Mouse (Mus musculus): ENCODE results near the gene Armcx3. TPM values are rescaled to one million over a fixed set of nuclear protein-coding genes. Genes with fewer than 3 reads are reported as not detected.
"Not testable (repeated sequence)": the region's sequence is repeated elsewhere in the genome, so short reads cannot be mapped to it uniquely, and the experiment has no call there.

The Armcx3 gene
- polyA plus RNA-seq, 1 experiment: 5.7 TPM

GRCm38 (mm10) chrX:134739160-134739559 is 17.2 kb upstream of the Armcx3 start:
- DNase-seq: no peak
- Histone ChIP-seq H3K4me1 (ENCODE audit: control insufficient read depth, insufficient read depth, low read length) (no peaks in the 10 kb centered on the region), H3K27ac (ENCODE audit: insufficient read depth, low read depth, low read length) (no peak overlapping the region), H3K4me3 (ENCODE audit: insufficient read depth, low read depth, low read length) (no peak overlapping the region), H3K27me3 (replicated peaks; ENCODE audit: control insufficient read depth, insufficient read depth, low read length) (no peaks in the 10 kb centered on the region), H3K36me3 (ENCODE audit: control insufficient read depth, insufficient read depth, low read length) (no peaks in the 10 kb centered on the region)
- TF ChIP-seq CTCF (conservative IDR thresholded peaks at IDR 0.05; ENCODE audit: insufficient read depth, insufficient read length, low read depth, low read length) (no peak), POLR2A (IDR thresholded peaks at IDR 0.05; ENCODE audit: low read depth, low read length) (no peak)
- 63% methylated on average over 4 of the region's 4 CpGs for WGBS

DNA sequence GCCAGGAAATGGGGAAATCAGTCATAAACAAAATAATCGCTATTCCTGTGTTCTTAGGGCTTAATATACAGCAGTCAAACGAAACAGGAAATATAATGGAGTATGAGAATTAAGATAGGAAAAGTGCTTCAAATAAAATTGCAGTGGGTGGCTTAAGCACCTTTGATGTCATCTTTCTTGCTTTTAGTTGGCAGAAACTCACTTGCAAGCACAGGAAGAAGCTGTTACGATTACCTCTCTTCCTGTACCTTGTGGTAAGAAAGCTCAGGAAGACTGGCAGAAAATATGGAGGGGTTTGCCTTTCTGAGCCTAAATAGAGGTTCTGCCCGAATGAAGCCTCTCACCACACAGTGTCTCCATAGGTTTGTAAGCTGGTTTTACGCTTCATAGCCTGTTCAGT is 14.5 kb upstream of the Armcx3 start:
- no peaks in the 10 kb centered on the region for H3K4me1 ChIP-seq (ENCODE audit: control insufficient read depth, insufficient read depth, low read length)
- DNase-seq: no peak
- H3K27ac ChIP-seq (ENCODE audit: insufficient read depth, low read depth, low read length): no peak overlapping the region
- TF ChIP-seq CTCF (conservative IDR thresholded peaks at IDR 0.05; ENCODE audit: insufficient read depth, insufficient read length, low read depth, low read length) (no peak), POLR2A (IDR thresholded peaks at IDR 0.05; ENCODE audit: low read depth, low read length) (no peak)
- WGBS: 50% methylated on average over 5 of the region's 5 CpGs
- H3K27me3 ChIP-seq (replicated peaks; ENCODE audit: control insufficient read depth, insufficient read depth, low read length): no peaks in the 10 kb centered on the region
- no peaks in the 10 kb centered on the region for H3K36me3 ChIP-seq (ENCODE audit: control insufficient read depth, insufficient read depth, low read length)
- H3K4me3 ChIP-seq (ENCODE audit: insufficient read depth, low read depth, low read length): no peak overlapping the region

GRCm38 (mm10) chrX:134746459-134746858 is 9.9 kb upstream of the Armcx3 start:
- WGBS: 14% methylated on average over 5 of the region's 5 CpGs
- peak; percentile 31 for DNase-seq
- Histone ChIP-seq H3K36me3 (ENCODE audit: control insufficient read depth, insufficient read depth, low read length) (no peaks in the 10 kb centered on the region), H3K4me1 (ENCODE audit: control insufficient read depth, insufficient read depth, low read length) (no peaks in the 10 kb centered on the region), H3K27ac (ENCODE audit: insufficient read depth, low read depth, low read length) (no peak overlapping the region), H3K4me3 (ENCODE audit: insufficient read depth, low read depth, low read length) (no peak overlapping the region), H3K27me3 (replicated peaks; ENCODE audit: control insufficient read depth, insufficient read depth, low read length) (no peaks in the 10 kb centered on the region)
- TF ChIP-seq CTCF (conservative IDR thresholded peaks at IDR 0.05; ENCODE audit: insufficient read depth, insufficient read length, low read depth, low read length): peak; percentile 73
- no peak for TF ChIP-seq POLR2A (IDR thresholded peaks at IDR 0.05; ENCODE audit: low read depth, low read length)

DNA sequence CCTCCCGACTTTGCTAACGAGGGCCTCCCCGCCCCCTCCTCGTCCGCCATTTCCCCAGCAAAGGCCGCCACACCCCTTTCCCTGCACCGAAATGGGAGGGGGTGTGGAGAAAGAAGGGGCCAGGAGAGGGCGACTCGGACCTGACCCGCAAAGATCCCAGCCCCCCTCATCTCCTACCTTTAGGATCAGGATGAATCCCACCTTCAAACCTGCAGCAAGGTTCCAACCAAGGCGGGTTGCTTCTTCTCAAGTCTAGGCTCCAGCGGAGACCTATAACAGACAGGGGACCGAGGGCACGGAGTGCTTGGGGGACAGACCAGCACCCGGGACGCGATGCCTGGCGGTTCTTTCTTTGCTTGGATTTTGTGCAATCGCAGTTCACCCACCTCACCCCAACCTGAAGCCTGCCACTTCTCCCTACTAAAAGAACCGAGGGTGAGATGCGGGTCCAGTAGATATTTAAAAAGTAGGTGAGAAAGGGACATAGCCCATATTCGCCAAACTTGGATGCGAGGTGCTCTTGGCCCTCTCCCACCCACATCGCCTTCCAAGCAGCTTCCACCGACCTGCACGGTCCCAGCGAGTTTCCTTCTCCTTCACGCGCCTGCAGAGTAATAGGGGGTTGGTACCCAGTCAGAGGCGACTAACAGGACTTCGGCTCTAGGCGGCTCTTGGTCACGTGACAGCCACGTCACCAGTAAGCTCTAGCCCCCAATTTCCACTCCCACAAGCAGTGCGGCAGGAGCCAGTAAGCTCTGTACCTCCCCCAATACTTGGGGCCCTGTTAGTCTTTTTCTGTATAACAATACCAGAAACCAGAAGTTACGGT is 5.4 kb upstream of the Armcx3 start, which contains the start of gene Armcx6:
Gene Armcx6, minus strand, starts transcription at position 654 of the 829 bp plus-strand sequence.
- Histone ChIP-seq H3K27me3 (replicated peaks; ENCODE audit: control insufficient read depth, insufficient read depth, low read length) (no peaks in the 10 kb centered on the region), H3K4me3 (ENCODE audit: insufficient read depth, low read depth, low read length) (peak within 1 kb of the TSS; percentile 48), H3K27ac (ENCODE audit: insufficient read depth, low read depth, low read length) (no peak within 1 kb of the TSS), H3K36me3 (ENCODE audit: control insufficient read depth, insufficient read depth, low read length) (no peaks in the 10 kb centered on the region), H3K4me1 (ENCODE audit: control insufficient read depth, insufficient read depth, low read length) (no peaks in the 10 kb centered on the region)
- TF ChIP-seq POLR2A (IDR thresholded peaks at IDR 0.05; ENCODE audit: low read depth, low read length) (no peak), CTCF (conservative IDR thresholded peaks at IDR 0.05; ENCODE audit: insufficient read depth, insufficient read length, low read depth, low read length) (no peak)
- DNase-seq: peak; percentile 71
- under 1% methylated on average over 36 of the region's 36 CpGs for WGBS

- no peak overlapping the region for H3K4me3 ChIP-seq (ENCODE audit: insufficient read depth, low read depth, low read length)
- no peaks in the 10 kb centered on the region for H3K4me1 ChIP-seq (ENCODE audit: control insufficient read depth, insufficient read depth, low read length)
- no peak for DNase-seq
- WGBS: 52% methylated on average over 2 of the region's 2 CpGs
- H3K36me3 ChIP-seq (ENCODE audit: control insufficient read depth, insufficient read depth, low read length): no peaks in the 10 kb centered on the region
- H3K27me3 ChIP-seq (replicated peaks; ENCODE audit: control insufficient read depth, insufficient read depth, low read length): no peaks in the 10 kb centered on the region
- TF ChIP-seq POLR2A (IDR thresholded peaks at IDR 0.05; ENCODE audit: low read depth, low read length) (no peak), CTCF (conservative IDR thresholded peaks at IDR 0.05; ENCODE audit: insufficient read depth, insufficient read length, low read depth, low read length) (no peak)
- no peak overlapping the region for H3K27ac ChIP-seq (ENCODE audit: insufficient read depth, low read depth, low read length)
These were observed 4.5 kb upstream of the Armcx3 start for GRCm38 (mm10) chrX:134751910-134752309.

- WGBS: 44% methylated on average over 4 of the region's 4 CpGs
- no peaks in the 10 kb centered on the region for H3K27me3 ChIP-seq (replicated peaks; ENCODE audit: control insufficient read depth, insufficient read depth, low read length)
- no peak for DNase-seq
- H3K36me3 ChIP-seq (ENCODE audit: control insufficient read depth, insufficient read depth, low read length): no peaks in the 10 kb centered on the region
- TF ChIP-seq CTCF (conservative IDR thresholded peaks at IDR 0.05; ENCODE audit: insufficient read depth, insufficient read length, low read depth, low read length): no peak
- no peak for TF ChIP-seq POLR2A (IDR thresholded peaks at IDR 0.05; ENCODE audit: low read depth, low read length)
- H3K4me1 ChIP-seq (ENCODE audit: control insufficient read depth, insufficient read depth, low read length): 0 out of 2 replicates have a peak, but pooled peaks cover 1% of the 10 kb centered on the region
- no peak overlapping the region for H3K27ac ChIP-seq (ENCODE audit: insufficient read depth, low read depth, low read length)
- H3K4me3 ChIP-seq (ENCODE audit: insufficient read depth, low read depth, low read length): no peak overlapping the region
These were observed 3.8 kb upstream of the Armcx3 start for GRCm38 (mm10) chrX:134752584-134752983.

DNA sequence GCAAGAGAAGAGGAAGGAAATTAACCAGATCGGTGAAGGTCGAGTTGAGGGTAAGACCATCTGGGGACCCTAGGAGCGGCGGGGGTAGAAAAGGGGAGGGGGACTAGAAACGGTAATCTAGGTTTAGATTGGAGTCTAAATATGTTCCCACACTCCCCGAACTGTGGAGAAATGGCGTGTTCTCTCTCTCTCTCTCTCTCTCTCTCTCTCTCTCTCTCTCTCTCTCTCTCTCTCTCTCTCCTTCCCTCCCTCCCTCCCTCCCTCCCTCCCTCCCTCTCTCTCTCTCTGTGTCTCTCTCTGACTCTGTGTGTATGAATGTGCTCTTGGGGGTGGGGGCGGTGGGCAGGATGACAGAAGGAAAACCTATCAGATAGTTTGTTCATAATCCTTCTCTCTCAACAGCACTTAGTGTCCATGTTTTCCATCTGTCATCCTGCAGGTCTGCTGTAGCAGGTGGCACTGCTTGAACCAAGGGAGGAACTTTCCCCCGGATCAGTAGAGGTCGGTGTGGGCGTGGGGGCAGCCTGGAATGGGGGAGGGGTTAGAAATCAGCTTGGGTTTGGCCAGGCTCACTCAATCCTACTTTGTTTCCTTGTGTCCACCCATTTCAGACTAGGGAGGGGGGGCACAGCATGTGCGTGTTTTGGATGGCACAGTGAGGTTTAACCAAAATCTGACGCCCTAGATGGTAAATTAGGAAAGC is 1.0 kb downstream of the Armcx3 start:
- H3K27me3 ChIP-seq (replicated peaks; ENCODE audit: control insufficient read depth, insufficient read depth, low read length): no peaks in the 10 kb centered on the region
- H3K27ac ChIP-seq (ENCODE audit: insufficient read depth, low read depth, low read length): no peak overlapping the region
- 10% methylated on average over 12 of the region's 13 CpGs for WGBS
- H3K36me3 ChIP-seq (ENCODE audit: control insufficient read depth, insufficient read depth, low read length): no peaks in the 10 kb centered on the region
- no peak for TF ChIP-seq CTCF (conservative IDR thresholded peaks at IDR 0.05; ENCODE audit: insufficient read depth, insufficient read length, low read depth, low read length)
- TF ChIP-seq POLR2A (IDR thresholded peaks at IDR 0.05; ENCODE audit: low read depth, low read length): no peak
- peak overlapping the region; percentile 79 for H3K4me3 ChIP-seq (ENCODE audit: insufficient read depth, low read depth, low read length)
- H3K4me1 ChIP-seq (ENCODE audit: control insufficient read depth, insufficient read depth, low read length): 0 out of 2 replicates have a peak, but pooled peaks cover 3% of the 10 kb centered on the region
- no peak for DNase-seq

GRCm38 (mm10) chrX:134763428-134764198 is 7.2 kb downstream of the Armcx3 start:
- DNase-seq; H3K27ac ChIP-seq (ENCODE audit: insufficient read depth, low read depth, low read length); H3K36me3 ChIP-seq (ENCODE audit: control insufficient read depth, insufficient read depth, low read length); H3K27me3 ChIP-seq (replicated peaks; ENCODE audit: control insufficient read depth, insufficient read depth, low read length); H3K4me3 ChIP-seq (ENCODE audit: insufficient read depth, low read depth, low read length); H3K4me1 ChIP-seq (ENCODE audit: control insufficient read depth, insufficient read depth, low read length): not testable (repeated sequence)
- 31% methylated on average over 3 of the region's 4 CpGs for WGBS
